Mouse (Mus musculus) gastrocnemius, adult 2 months (tissue): ENCODE results near the gene Bcar1. TPM values are rescaled to one million over a fixed set of nuclear protein-coding genes. Genes with fewer than 3 reads are reported as not detected.

Experiments used
- DNase-seq: peaks from one replicate; pipeline ENCODE4 v3.0.0; 2022
- H3K27ac ChIP-seq: fragments of 200-600 bp; 2 replicates; pipeline ENCODE4 v1.8.1; 2022; ENCODE audit warnings: mild to moderate bottlenecking
- H3K4me3 ChIP-seq: fragments of 200-600 bp; 2 replicates; pipeline ENCODE4 v1.8.1; 2022; ENCODE audit warnings: mild to moderate bottlenecking, moderate library complexity
- CTCF ChIP-seq: fragments of 200-600 bp; IDR thresholded peaks from 2 replicates; pipeline ENCODE4 v1.8.1; 2022; ENCODE audit warnings: antibody characterized with exemption, mild to moderate bottlenecking, moderate library complexity
- intact Hi-C: fragments of 180-260 bp; cut with DNase I; formaldehyde crosslinking; loops from one replicate; pipeline ENCODE4 v1.15.1; 2025
- total RNA-seq, 2 experiments: library from RNA; stranded (reverse); gene quantifications; 2 replicates each; pipeline ENCODE4 v1.2.3; 2021

Gene Bcar1
- total RNA-seq, 2 experiments from 2014 or later, result 10.8 to 12.6 TPM

- no peak overlapping the region for H3K4me3 ChIP-seq
- intact Hi-C loops, result no loop called here
- DNase-seq, result no peak
- no peak overlapping the region for H3K27ac ChIP-seq
- TF ChIP-seq CTCF, result no peak
Observed at GRCm38 (mm10) chr8:111760708-111761107, 17.1 kb upstream of the Bcar1 start.

- H3K27ac ChIP-seq, result no peak overlapping the region
- no peak for TF ChIP-seq CTCF
- intact Hi-C loops, result no loop called here
- DNase-seq, result no peak
- no peak overlapping the region for H3K4me3 ChIP-seq
Observed at GRCm38 (mm10) chr8:111758817-111759216, 15.2 kb upstream of the Bcar1 start.

- no peak overlapping the region for H3K27ac ChIP-seq
- no peak for DNase-seq
- TF ChIP-seq CTCF, result no peak
- H3K4me3 ChIP-seq, result no peak overlapping the region
- intact Hi-C loops, result no loop called here
Observed at GRCm38 (mm10) chr8:111757599-111757998, 14.0 kb upstream of the Bcar1 start.

- no peak for DNase-seq
- intact Hi-C loops, result no loop called here
- Histone ChIP-seq H3K4me3 (no peak overlapping the region), H3K27ac (no peak overlapping the region)
- no peak for TF ChIP-seq CTCF
Observed at GRCm38 (mm10) chr8:111754736-111755135, 11.1 kb upstream of the Bcar1 start.

GRCm38 (mm10) chr8:111754088-111754487, 10.5 kb upstream of the Bcar1 start:
- no peak for DNase-seq
- Histone ChIP-seq H3K27ac (no peak overlapping the region), H3K4me3 (no peak overlapping the region)
- intact Hi-C loops, result no loop called here
- no peak for TF ChIP-seq CTCF

- DNase-seq, result no peak
- H3K4me3 ChIP-seq, result no peak overlapping the region
- intact Hi-C loops, result loop anchor here (2.0 to 5.0 kb wide), 2 partner anchors 30 to 39 kb away; no protein-coding TSS in a partner anchor
- no peak overlapping the region for H3K27ac ChIP-seq
- no peak for TF ChIP-seq CTCF
Observed at GRCm38 (mm10) chr8:111748766-111749165, 5.2 kb upstream of the Bcar1 start.

GRCm38 (mm10) chr8:111747866-111748649, 4.4 kb upstream of the Bcar1 start:
- intact Hi-C loops, result loop anchor here (2.0 to 5.0 kb wide), 2 partner anchors 29 to 39 kb away; no protein-coding TSS in a partner anchor
- Histone ChIP-seq H3K27ac (no peak overlapping the region), H3K4me3 (no peak overlapping the region)
- DNase-seq, result no peak
- no peak for TF ChIP-seq CTCF

GRCm38 (mm10) chr8:111746582-111747465, 3.2 kb upstream of the Bcar1 start:
- TF ChIP-seq CTCF, result no peak
- H3K27ac ChIP-seq, result no peak overlapping the region; the same call in 1 of the 2 replicates
- no peak for DNase-seq
- intact Hi-C loops, result loop anchor here (5.0 kb wide), 1 partner anchor 40 kb away; no protein-coding TSS in a partner anchor
- H3K4me3 ChIP-seq, result no peak overlapping the region

- peak overlapping the region; percentile 85 for H3K27ac ChIP-seq
- DNase-seq, result peak; percentile 84
- peak overlapping the region; percentile 65 for H3K4me3 ChIP-seq
- TF ChIP-seq CTCF, result no peak
- intact Hi-C loops, result loop anchor here (5.0 kb wide), 1 partner anchor 41 kb away; no protein-coding TSS in a partner anchor
Observed at GRCm38 (mm10) chr8:111745591-111746418, 2.2 kb upstream of the Bcar1 start.

GRCm38 (mm10) chr8:111745086-111745485, 1.5 kb upstream of the Bcar1 start:
- no peak for DNase-seq
- TF ChIP-seq CTCF, result no peak

GRCm38 (mm10) chr8:111743101-111743791, 363 bp downstream of the Bcar1 start:
- Histone ChIP-seq H3K27ac (peak overlapping the region; percentile 94), H3K4me3 (peak overlapping the region; percentile 90)
- no peak for DNase-seq
- intact Hi-C loops, result no loop called here
- TF ChIP-seq CTCF, result no peak

More at GRCm38 (mm10) chr8:111745086-111745485, 1.5 kb upstream of the Bcar1 start:
- Histone ChIP-seq H3K4me3 (peak overlapping the region; percentile 65), H3K27ac (peak overlapping the region; percentile 85)
- intact Hi-C loops, result loop anchor here (5.0 kb wide), 1 partner anchor 42 kb away; no protein-coding TSS in a partner anchor
